Mouse (Mus musculus): Measurements from ENCODE around the gene Psmc6.

The Psmc6 gene

DNA sequence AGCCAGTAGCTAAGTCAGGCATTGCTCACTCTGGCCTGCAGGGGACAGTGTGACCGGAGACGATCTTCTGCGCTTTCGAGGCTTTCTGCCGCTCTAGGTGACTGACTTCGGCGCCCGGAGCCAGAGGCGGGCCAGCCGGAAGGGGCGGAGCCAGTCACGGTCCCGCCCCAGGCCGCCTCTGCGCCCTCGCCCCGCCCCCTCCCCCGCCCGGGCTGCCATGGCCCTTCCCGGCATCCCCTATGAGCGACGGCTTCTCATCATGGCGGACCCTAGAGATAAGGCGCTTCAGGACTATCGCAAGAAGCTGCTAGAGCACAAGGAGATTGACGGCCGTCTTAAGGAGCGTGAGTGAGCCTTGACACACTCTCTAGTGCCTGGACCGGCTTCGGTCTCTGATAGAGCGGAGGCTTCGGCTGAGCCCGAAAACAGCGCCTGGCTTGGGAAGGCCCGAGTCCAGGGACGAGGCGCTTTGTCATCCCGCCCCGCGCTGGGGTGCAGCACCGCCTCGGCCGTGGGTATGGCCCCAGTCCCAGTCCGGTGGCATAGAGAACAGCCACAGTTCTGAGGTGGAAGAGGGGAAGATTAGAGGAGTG, at the start of gene Psmc6:
Gene Psmc6 (plus strand): TSS at position 200 of the 593 bp plus-strand sequence.
- peak; percentile 88 for DNase-seq (ENCODE audit: low spot score)

DNA sequence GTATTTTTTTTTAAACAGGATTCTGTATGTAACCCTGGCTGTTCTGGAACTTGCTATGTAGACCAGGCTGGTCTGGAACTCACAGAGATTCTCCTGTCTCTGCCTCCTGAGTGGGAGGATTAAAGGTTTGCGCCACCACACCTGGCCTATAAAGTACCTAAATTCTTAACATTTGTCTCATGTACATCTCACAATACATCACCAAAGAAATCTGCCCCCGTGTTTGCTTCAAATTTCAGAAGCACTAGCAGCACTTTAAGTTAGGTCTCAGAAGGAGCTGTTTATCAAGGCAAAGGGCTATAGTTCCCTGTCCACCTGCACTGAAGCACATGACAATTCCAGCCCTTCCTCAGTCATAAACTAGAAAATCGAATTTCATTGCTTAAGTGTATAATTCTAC, 47.5 kb upstream of the Psmc6 start:
- no peak for DNase-seq (ENCODE audit: low spot score)

DNA sequence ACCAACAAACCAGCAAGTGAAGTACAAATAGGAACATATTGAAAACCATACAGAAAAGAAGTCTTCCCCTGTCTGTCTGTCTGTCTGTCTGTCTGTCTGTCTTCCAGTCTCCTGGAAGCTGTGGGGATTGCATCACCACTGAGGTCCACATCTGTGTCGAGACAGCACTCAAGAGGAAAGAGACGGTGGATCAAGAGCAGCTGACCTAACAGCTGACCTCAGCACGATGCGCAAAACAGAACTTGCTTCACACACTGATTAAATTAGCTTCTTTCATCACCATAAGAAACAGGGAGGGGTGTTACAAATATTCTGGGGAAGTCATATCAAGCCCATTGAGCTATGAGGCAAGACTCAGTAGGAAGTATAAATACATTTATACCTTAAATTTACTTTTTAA, 38.0 kb upstream of the Psmc6 start:
- no peak for DNase-seq (ENCODE audit: low spot score)

DNA sequence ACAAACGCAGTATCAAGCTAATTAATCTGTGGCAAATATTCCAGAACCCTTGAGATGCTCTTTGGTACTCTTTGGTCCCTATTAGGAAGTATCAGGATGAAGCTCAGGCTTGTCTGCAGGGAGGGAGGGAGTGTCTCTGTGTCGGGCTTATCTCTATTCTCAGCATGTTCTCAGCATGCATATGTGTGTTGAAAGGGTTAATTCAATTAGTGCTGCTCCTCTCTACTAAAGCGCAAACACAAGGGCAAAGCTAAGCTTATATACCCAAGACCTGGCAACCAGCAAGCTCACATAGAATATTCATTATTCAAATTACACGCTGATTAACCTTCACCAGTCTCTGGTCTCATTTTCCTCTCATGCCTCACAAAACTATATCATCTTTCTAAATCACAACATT, 25.6 kb upstream of the Psmc6 start:
- no peak for DNase-seq (ENCODE audit: low spot score)

DNA sequence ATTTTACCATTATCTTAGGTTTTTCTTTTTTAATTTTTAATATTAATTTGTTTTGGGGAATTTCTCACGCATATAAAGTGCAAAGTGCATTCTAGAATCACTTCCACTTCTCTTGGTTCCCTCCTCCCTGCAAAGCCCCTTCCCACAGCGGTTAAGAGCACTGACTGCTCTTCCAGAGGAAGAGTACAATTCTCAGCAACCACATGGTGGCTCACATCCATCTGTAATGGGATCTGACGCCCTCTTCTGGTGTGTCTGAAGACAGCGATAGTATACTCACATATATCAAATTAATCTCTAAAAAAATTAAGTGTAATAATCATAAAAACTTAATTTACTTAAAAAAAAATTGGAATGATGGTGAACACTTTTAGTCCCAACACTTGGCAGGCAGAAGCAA, 25.2 kb upstream of the Psmc6 start:
- DNase-seq (ENCODE audit: low spot score), result no peak

DNA sequence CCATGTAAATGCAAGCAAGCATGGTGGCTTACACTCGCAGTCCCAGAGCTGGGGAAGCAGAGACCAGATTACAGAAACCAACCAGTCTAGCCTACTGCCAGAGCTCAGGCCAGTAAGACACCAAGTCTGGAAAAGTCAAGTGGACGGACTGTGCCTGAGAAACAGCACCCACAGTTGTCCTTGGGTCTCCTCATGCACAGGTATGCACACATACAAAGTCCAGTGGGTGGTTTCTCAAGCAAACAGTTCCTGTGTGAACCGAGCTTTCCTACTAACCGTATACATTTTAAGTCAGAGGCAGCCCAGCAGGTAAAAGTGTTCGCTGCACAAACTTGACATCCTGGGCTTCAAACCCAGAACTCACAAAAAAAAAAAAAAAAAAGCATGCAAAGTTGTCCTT, 23.7 kb upstream of the Psmc6 start:
- no peak for DNase-seq (ENCODE audit: low spot score)

DNA sequence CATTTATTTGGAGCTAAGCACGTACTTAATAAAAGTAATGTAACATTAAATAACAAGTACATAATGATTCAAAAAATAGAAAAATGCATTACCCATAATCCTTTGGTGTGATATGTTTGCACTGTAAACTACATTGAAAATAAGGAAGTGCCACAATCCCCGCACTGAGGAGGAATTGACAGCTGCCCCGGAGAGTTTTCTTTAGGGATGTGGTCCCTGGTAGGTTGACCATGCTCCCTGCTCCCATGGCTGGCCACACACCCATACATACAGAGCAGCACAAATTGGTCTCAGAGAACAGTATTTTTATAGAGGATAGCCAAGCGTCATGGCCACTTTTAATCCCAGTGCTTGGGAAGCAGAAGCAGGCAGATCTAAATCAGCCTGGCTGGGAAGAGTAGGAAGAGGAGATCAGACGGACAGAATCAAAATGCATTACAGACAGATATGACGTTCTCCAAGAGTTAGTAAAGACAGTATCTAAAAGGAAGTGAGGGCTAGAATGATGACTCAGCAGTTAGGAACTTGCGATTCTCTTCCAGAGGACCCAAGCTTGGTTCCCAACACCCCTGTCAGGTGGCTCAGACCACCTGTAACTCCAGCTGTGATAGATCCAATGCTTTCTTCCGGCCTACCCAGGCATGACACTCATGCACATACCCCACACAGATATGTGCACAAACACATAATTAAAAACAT, 21.8 kb upstream of the Psmc6 start:
- no peak for DNase-seq (ENCODE audit: low spot score)

DNA sequence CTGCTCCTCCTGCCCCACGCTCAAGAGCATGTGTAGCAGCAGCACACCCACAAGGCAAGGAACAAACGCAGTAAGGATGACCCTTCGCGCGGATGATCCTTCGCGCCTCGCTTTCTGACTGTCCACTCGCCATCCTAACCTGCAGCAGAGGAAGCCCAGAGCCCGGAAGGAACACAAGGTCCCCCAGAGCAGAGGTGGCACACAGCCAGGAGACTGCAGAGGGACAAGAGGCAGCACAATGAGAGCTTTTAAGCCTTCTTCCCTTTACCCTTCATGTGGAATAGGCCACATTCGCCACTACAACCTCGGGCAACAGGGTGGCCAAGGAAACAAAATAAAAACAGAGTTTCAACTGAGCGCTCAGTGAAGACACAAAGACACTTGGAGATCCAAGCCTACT, 19.9 kb upstream of the Psmc6 start:
- DNase-seq (ENCODE audit: low spot score), result no peak

DNA sequence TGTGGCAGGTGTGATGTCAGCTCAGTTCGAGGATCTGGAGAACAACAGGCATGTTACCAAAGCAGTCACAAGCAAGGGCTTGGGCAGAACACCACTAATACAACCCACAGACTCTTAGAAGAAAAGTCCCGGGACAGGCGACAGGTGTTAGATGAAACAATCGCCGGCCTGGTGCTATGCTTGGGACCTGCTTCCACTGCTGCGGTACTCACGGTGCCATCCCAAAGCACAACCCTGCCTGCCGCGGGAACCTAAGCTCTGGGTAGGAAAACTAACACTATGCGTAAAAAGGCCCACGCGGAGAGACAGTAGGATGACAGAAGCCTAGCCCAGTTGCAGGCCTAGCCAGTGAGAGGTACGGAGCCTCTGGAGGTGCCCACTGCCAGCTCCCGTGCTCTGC, 19.5 kb upstream of the Psmc6 start:
- no peak for DNase-seq (ENCODE audit: low spot score)

DNA sequence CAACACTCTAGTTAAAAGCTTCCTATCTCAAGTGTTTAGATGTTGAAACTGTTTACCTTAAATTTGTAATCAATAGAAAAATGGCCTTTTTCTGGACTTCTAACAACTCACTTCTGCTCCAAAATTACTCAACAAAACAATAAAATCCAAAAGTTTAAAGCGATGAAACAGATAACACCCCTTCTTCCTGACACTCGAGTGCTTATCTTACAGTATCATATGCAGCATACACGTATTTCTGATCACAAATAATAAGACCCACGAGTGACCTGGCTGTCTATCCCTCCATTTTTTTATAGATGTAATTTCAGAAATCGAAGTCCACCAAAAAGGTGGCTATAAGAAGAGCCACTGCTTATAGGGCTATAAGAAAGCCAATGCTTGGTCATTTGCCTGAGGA, 12.7 kb upstream of the Psmc6 start:
- DNase-seq (ENCODE audit: low spot score), result no peak

DNA sequence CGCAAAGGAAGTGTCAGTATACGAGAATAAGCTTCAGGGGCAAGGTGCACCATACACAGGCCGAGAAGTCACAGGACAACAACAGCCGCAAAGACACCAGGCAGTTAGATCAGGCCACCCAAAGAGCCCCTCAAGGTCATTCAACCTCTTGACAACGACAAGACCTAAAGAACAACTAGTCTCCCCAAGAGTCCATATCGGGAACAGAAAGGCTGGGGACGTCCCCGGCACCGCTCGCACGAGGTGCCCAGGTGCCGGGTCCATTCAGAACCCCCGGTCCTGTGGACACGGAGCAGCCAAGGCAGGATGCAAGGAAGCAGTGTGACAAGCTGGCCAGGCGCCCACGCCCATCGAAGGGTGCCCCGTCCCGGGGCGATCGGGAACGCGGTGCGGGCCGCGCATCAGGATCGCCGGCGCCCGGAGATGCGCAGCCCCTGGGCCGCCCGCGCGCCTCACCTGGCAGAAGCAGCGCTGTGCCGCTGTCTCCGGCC, 11.6 kb upstream of the Psmc6 start:
- DNase-seq (ENCODE audit: low spot score), result no peak

DNA sequence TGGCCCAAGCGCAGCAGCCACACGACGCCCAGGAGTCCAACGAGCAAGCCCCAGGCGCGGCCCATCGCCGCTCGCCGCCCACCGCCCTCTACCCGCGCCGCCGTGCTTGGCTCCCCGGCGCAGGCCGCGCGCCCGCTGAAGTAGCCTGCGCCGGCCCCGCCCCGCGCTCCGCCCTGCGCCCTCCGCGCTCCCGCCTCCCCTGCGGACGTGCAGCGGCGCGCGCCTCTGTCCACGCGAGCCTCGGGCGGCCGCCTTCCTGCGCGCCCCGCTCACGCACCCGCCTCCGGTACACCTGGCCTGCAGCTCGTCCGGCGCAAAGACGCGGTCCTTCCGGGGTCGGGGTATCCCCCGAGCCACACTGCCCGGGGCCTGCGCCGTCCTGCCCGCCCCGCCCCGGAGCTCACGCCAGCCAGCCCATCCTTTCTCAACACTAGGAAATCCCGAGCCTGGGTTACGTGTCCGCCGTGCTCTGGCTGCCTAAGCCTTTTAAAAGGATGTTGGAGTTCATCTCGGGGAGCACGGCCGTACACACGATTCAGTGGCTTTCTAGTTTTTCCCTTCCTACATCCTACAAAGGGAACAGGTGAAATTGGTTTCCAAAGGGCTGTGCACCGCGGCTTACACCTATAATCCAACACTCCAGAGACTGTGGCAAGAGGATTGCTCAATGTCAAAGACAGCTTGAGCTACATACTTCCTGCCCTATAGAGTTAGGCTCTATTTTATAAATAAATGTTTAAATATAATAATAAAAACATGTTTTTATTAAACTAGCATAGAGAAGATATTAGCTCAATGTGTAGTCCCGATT, 11.0 kb upstream of the Psmc6 start, which contains the start of gene Ero1l:
Gene Ero1l (minus strand): TSS at position 346 of the 811 bp plus-strand sequence.
- peak; percentile 83 for DNase-seq (ENCODE audit: low spot score)

DNA sequence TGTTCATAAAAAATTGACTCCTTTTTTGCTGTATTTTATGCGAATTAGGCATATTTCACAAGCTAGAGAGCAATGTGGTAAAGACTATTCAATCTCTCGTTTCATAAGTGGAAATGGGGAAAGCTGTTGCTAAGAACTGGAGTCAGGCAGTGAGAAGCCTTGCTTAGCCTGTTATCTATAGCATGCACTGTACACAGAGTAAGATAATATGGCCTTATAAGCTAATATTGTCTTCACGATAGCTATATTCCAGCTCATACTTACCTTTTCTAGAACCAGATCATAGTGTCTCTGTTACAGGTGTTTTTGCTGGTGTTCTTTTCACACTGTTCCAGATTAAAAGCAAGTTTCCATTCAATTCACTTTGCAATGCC, 10.4 kb upstream of the Psmc6 start:
- DNase-seq (ENCODE audit: low spot score), result no peak

DNA sequence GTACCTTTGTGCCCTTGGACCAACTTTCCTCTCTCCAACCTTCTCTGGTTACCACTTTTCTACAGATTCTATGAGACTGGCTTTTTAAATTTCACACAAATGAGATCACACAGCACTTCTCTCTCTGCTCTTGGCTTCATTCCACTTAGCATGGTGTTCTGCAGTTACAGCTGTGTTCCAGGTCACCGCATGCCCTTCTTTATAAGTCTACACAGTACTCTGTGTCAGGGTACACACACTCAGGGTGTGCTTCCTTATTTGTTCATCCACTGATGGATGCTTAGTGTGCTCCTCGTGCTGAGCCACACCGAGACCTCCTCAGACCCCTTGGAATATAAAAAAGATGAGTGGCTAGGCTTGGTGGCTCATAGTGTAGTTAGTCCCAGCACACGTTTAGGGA, 9.5 kb upstream of the Psmc6 start:
- DNase-seq (ENCODE audit: low spot score), result no peak

DNA sequence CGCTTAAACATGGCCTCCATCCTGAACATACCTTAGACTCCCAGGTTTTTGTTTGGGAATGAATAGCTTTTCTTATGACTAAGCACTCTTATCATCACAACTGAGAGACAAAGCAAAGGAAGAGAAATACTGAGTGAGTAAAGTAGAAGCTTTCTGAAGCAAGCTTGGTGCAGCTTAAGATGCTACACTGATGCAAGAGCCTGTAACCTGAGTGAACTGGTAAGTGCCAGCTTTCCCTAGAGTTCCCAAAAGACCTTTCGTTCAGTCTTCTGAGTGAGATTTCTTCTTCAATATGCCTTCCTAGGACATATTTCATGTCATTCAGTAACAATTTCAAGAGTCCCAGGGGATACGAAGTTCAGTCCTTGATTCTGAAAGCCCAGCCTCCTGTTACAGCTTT, 8.5 kb upstream of the Psmc6 start:
- no peak for DNase-seq (ENCODE audit: low spot score)

DNA sequence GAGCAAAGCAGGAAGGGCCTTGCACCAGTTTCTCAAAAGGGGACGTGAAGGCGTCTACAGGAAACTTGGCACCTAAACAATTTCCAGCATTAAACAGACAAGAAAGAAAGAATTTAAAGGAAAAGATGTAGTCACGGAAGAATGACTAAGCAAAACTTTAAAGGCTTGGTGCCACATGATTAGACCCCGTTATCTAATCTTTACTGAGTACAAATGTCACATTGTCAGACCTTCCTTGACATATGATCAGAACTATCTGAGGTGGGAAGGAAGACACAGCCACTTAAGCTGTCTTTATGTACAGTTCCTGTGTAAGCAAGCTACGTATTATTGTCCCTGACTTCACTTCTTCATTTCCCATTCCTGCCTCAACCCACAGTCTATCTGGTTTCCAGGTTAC, 8.0 kb upstream of the Psmc6 start:
- DNase-seq (ENCODE audit: low spot score), result no peak

DNA sequence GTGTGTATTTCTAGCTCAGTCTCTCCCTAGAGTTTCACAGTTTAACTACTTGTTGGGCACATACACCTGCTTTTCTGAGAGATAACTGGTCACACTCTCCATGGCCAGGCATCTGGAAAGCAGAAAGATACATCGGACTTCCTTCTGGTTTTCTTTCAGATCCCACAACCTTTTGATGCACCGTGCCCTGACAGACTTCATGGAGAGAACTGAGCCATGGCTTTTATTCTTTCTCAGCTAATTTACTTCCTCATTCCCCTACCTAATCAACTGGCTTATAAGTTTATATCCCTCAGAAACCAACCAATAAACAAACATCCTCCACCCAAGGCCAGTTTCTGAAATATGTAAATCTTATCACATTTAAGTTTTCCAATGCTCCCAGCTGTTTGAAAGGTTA, 7.1 kb upstream of the Psmc6 start:
- DNase-seq (ENCODE audit: low spot score), result no peak

DNA sequence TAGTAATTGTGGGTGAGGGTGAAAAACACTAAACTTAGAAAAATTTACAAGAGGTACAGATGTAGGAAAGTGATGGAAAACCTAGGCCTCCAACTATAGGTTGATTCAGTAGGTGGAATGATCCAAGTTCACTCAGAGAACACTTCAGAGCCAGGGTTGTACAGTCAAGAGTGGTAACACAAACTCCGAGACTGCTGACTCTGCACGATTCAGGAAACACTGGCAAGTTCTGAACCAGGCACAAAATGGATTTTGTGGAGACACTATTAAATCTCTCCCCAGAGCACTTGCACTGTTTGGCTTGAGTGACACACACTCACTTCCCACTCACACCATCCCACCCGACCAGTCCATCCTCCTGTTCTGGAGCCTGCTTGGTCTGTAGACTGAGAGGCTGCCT, 6.3 kb upstream of the Psmc6 start:
- no peak for DNase-seq (ENCODE audit: low spot score)

DNA sequence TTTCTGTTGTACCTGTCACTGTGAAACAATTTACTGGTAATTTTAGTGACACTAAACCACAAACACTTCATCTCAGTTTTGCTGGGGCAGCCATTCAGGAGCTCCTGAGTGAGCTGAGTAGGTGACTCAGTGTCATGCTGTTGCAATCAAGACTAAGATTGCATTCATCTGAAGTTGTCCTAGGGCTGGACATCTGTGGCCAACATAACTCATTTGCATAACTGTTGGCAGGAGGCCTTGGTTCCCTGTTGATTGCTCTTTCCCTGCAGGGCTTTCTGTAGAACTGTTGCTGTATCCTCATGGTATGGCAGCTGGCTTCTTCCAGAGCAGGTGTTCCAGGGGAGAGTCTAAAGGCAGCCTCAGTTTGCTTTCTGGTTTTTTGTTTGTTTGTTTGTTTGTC, 4.1 kb upstream of the Psmc6 start:
- DNase-seq (ENCODE audit: low spot score), result no peak

DNA sequence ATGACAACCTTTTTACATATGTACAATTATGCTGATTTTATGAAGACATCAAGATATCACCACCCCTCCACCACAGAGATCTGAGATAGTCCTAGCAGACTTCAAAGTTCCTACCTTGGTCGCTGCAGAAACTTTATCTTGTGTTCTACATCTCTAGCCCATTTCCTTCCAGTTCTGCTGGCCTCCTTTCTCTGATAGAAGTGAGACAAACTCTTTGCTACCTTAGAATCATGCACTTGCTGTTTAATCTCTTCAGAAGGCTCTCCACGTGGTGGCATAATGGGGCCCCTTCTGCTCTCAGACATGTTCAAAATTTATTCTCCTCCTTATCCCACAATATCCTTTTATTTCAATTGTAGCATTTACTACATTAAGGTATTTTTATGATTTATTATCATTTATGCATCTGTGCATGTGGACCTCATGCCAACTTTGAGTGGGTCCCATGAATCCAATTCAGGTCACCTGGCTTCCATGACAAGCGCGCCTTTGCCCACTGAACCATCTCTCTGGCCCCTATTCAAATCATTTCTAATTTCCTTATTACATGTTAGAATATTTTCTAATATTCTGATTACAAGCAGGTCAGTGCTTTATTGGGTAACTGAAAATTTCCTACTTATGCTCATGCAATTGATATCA, 1.4 kb upstream of the Psmc6 start:
- no peak for DNase-seq (ENCODE audit: low spot score)

DNA sequence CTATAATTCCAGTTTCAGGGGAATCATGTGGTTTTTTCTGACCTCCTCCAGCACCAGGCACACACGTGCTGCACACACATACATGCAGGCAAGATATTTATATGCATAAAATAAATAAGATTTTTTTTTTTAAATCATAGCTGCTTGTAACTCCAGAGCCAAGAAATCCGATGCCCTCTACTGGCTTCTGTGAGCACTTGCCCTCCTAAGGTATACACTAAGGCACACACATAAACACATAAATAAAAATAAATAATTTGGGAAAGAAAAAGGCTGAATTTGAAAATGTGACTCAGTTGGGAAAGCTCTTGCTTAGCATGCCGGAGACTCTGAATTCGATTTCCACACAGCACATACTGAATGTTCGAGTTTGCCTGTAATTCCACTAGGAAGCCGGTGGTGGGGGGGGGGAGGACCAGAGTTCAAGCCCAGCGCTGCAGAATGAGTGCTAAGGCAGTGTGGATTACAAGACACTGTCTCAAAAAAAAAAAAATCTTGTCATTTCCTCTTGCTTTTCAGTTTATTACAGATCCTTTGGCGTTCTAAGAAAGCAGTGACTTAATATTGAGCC, 485 bp upstream of the Psmc6 start:
- DNase-seq (ENCODE audit: low spot score), result no peak

Measured in layer of hippocampus, adult 11-12 months (tissue).